Mouse (Mus musculus): ENCODE results near the gene Pum2. TPM values are rescaled to one million over a fixed set of nuclear protein-coding genes. Genes with fewer than 3 reads are reported as not detected.

Gene Pum2
- polyA plus RNA-seq, 1 experiment from 2014 or later, result 39.7 TPM

GRCm38 (mm10) chr12:8782565-8782964 lies 108.6 kb downstream of the Pum2 start:
- no peaks in the 10 kb centered on the region for H3K27me3 ChIP-seq (ENCODE audit: control insufficient read depth, insufficient read depth, low read length)
- H3K4me2 ChIP-seq (ENCODE audit: low read length), result no peak overlapping the region
- H3K4me1 ChIP-seq (ENCODE audit: control insufficient read depth in 2 of 2, insufficient read depth in 2 of 2, low read length in 2 of 2), result peaks cover 9 to 22% of the 10 kb centered on the region in 2 experiments
- H3K4me3 ChIP-seq (ENCODE audit: control insufficient read depth in 1 of 2, insufficient read depth in 1 of 2, low read depth in 1 of 2, low read length in 2 of 2), result no peak overlapping the region
- WGBS, result 82% methylated on average over 3 of the region's 3 CpGs
- no peak overlapping the region for H3K9ac ChIP-seq (ENCODE audit: low read length)
- no peak for ATAC-seq (ENCODE audit: insufficient number of reproducible peaks, insufficient read depth, low FRiP score, low read depth)
- no peaks in the 10 kb centered on the region for H3K36me3 ChIP-seq (ENCODE audit: control insufficient read depth, insufficient read depth, low read length)
- H3K27ac ChIP-seq (replicated peaks in 1 of 2; ENCODE audit: control insufficient read depth in 1 of 2, insufficient read depth in 1 of 2, low read depth in 2 of 2, low read length in 2 of 2), result no peak overlapping the region
- no peaks in the 10 kb centered on the region for H3K9me3 ChIP-seq (ENCODE audit: control insufficient read depth, low read length)

- Histone ChIP-seq H3K4me1 (ENCODE audit: control insufficient read depth in 2 of 2, insufficient read depth in 2 of 2, low read length in 2 of 2) (peaks cover 9 to 22% of the 10 kb centered on the region in 2 experiments), H3K4me3 (ENCODE audit: control insufficient read depth in 1 of 2, insufficient read depth in 1 of 2, low read depth in 1 of 2, low read length in 2 of 2) (no peak overlapping the region), H3K4me2 (ENCODE audit: low read length) (no peak overlapping the region), H3K9ac (ENCODE audit: low read length) (no peak overlapping the region), H3K36me3 (ENCODE audit: control insufficient read depth, insufficient read depth, low read length) (no peaks in the 10 kb centered on the region), H3K27ac (replicated peaks in 1 of 2; ENCODE audit: control insufficient read depth in 1 of 2, insufficient read depth in 1 of 2, low read depth in 2 of 2, low read length in 2 of 2) (no peak overlapping the region), H3K27me3 (ENCODE audit: control insufficient read depth, insufficient read depth, low read length) (no peaks in the 10 kb centered on the region), H3K9me3 (ENCODE audit: control insufficient read depth, low read length) (no peaks in the 10 kb centered on the region)
- WGBS, result 54% methylated on average over 9 of the region's 9 CpGs
- ATAC-seq (ENCODE audit: insufficient number of reproducible peaks, insufficient read depth, low FRiP score, low read depth), result no peak
Measured at GRCm38 (mm10) chr12:8784189-8784588, 110.3 kb downstream of the Pum2 start.

GRCm38 (mm10) chr12:8786476-8786875 lies 112.5 kb downstream of the Pum2 start:
- Histone ChIP-seq H3K4me3 (ENCODE audit: control insufficient read depth in 1 of 2, insufficient read depth in 1 of 2, low read depth in 1 of 2, low read length in 2 of 2) (no peak overlapping the region), H3K27ac (replicated peaks in 1 of 2; ENCODE audit: control insufficient read depth in 1 of 2, insufficient read depth in 1 of 2, low read depth in 2 of 2, low read length in 2 of 2) (no peak overlapping the region), H3K9me3 (ENCODE audit: control insufficient read depth, low read length) (no peaks in the 10 kb centered on the region), H3K9ac (ENCODE audit: low read length) (no peak overlapping the region), H3K36me3 (ENCODE audit: control insufficient read depth, insufficient read depth, low read length) (peaks cover 16% of the 10 kb centered on the region), H3K4me1 (ENCODE audit: control insufficient read depth in 2 of 2, insufficient read depth in 2 of 2, low read length in 2 of 2) (peaks cover 6 to 17% of the 10 kb centered on the region in 2 experiments), H3K4me2 (ENCODE audit: low read length) (no peak overlapping the region), H3K27me3 (ENCODE audit: control insufficient read depth, insufficient read depth, low read length) (no peaks in the 10 kb centered on the region)
- ATAC-seq (ENCODE audit: insufficient number of reproducible peaks, insufficient read depth, low FRiP score, low read depth), result no peak
- 75% methylated on average over 5 of the region's 5 CpGs for WGBS

GRCm38 (mm10) chr12:8786984-8787730 lies 113.2 kb downstream of the Pum2 start:
- Histone ChIP-seq H3K9ac (ENCODE audit: low read length) (no peak overlapping the region), H3K9me3 (ENCODE audit: control insufficient read depth, low read length) (no peaks in the 10 kb centered on the region), H3K27ac (replicated peaks in 1 of 2; ENCODE audit: control insufficient read depth in 1 of 2, insufficient read depth in 1 of 2, low read depth in 2 of 2, low read length in 2 of 2) (no peak overlapping the region), H3K36me3 (ENCODE audit: control insufficient read depth, insufficient read depth, low read length) (peaks cover 19% of the 10 kb centered on the region), H3K4me3 (ENCODE audit: control insufficient read depth in 1 of 2, insufficient read depth in 1 of 2, low read depth in 1 of 2, low read length in 2 of 2) (no peak overlapping the region), H3K4me1 (ENCODE audit: control insufficient read depth in 2 of 2, insufficient read depth in 2 of 2, low read length in 2 of 2) (peaks cover 3 to 11% of the 10 kb centered on the region in 2 experiments; a peak in 3 of 4 replicates), H3K27me3 (ENCODE audit: control insufficient read depth, insufficient read depth, low read length) (no peaks in the 10 kb centered on the region), H3K4me2 (ENCODE audit: low read length) (no peak overlapping the region)
- no peak for ATAC-seq (ENCODE audit: insufficient number of reproducible peaks, insufficient read depth, low FRiP score, low read depth)
- 89% methylated on average over 12 of the region's 12 CpGs for WGBS

GRCm38 (mm10) chr12:8788469-8788868 lies 114.5 kb downstream of the Pum2 start:
- H3K4me2 ChIP-seq (ENCODE audit: low read length), result no peak overlapping the region
- no peak overlapping the region for H3K27ac ChIP-seq (replicated peaks in 1 of 2; ENCODE audit: control insufficient read depth in 1 of 2, insufficient read depth in 1 of 2, low read depth in 2 of 2, low read length in 2 of 2)
- peaks cover 25% of the 10 kb centered on the region for H3K36me3 ChIP-seq (ENCODE audit: control insufficient read depth, insufficient read depth, low read length)
- peaks cover 3 to 7% of the 10 kb centered on the region in 2 experiments; a peak in 3 of 4 replicates for H3K4me1 ChIP-seq (ENCODE audit: control insufficient read depth in 2 of 2, insufficient read depth in 2 of 2, low read length in 2 of 2)
- H3K9me3 ChIP-seq (ENCODE audit: control insufficient read depth, low read length), result no peaks in the 10 kb centered on the region
- H3K4me3 ChIP-seq (ENCODE audit: control insufficient read depth in 1 of 2, insufficient read depth in 1 of 2, low read depth in 1 of 2, low read length in 2 of 2), result no peak overlapping the region
- ATAC-seq (ENCODE audit: insufficient number of reproducible peaks, insufficient read depth, low FRiP score, low read depth), result no peak
- 64% methylated on average over 3 of the region's 3 CpGs for WGBS
- no peak overlapping the region for H3K9ac ChIP-seq (ENCODE audit: low read length)
- H3K27me3 ChIP-seq (ENCODE audit: control insufficient read depth, insufficient read depth, low read length), result no peaks in the 10 kb centered on the region

GRCm38 (mm10) chr12:8790615-8791014 lies 116.7 kb downstream of the Pum2 start:
- no peak for ATAC-seq (ENCODE audit: insufficient number of reproducible peaks, insufficient read depth, low FRiP score, low read depth)
- WGBS, result 90% methylated on average over 12 of the region's 12 CpGs
- Histone ChIP-seq H3K27ac (replicated peaks in 1 of 2; ENCODE audit: control insufficient read depth in 1 of 2, insufficient read depth in 1 of 2, low read depth in 2 of 2, low read length in 2 of 2) (no peak overlapping the region), H3K9ac (ENCODE audit: low read length) (no peak overlapping the region), H3K4me1 (ENCODE audit: control insufficient read depth in 2 of 2, insufficient read depth in 2 of 2, low read length in 2 of 2) (peaks cover 0 to 1% of the 10 kb centered on the region in 2 experiments; a peak in 2 of 4 replicates), H3K4me2 (ENCODE audit: low read length) (no peak overlapping the region), H3K9me3 (ENCODE audit: control insufficient read depth, low read length) (no peaks in the 10 kb centered on the region), H3K36me3 (ENCODE audit: control insufficient read depth, insufficient read depth, low read length) (peaks cover 31% of the 10 kb centered on the region), H3K27me3 (ENCODE audit: control insufficient read depth, insufficient read depth, low read length) (no peaks in the 10 kb centered on the region), H3K4me3 (ENCODE audit: control insufficient read depth in 1 of 2, insufficient read depth in 1 of 2, low read depth in 1 of 2, low read length in 2 of 2) (no peak overlapping the region)

- 80% methylated on average over 2 of the region's 2 CpGs for WGBS
- Histone ChIP-seq H3K4me2 (ENCODE audit: low read length) (no peak overlapping the region), H3K9ac (ENCODE audit: low read length) (no peak overlapping the region), H3K27me3 (ENCODE audit: control insufficient read depth, insufficient read depth, low read length) (no peaks in the 10 kb centered on the region), H3K9me3 (ENCODE audit: control insufficient read depth, low read length) (no peaks in the 10 kb centered on the region), H3K4me1 (ENCODE audit: control insufficient read depth in 2 of 2, insufficient read depth in 2 of 2, low read length in 2 of 2) (peaks cover 0 to 2% of the 10 kb centered on the region in 2 experiments; a peak in 1 of 4 replicates), H3K4me3 (ENCODE audit: control insufficient read depth in 1 of 2, insufficient read depth in 1 of 2, low read depth in 1 of 2, low read length in 2 of 2) (no peak overlapping the region), H3K27ac (replicated peaks in 1 of 2; ENCODE audit: control insufficient read depth in 1 of 2, insufficient read depth in 1 of 2, low read depth in 2 of 2, low read length in 2 of 2) (no peak overlapping the region), H3K36me3 (ENCODE audit: control insufficient read depth, insufficient read depth, low read length) (peaks cover 31% of the 10 kb centered on the region)
- no peak; the same call in 1 of the 2 replicates for ATAC-seq (ENCODE audit: insufficient number of reproducible peaks, insufficient read depth, low FRiP score, low read depth)
Measured at GRCm38 (mm10) chr12:8793410-8794051, 119.6 kb downstream of the Pum2 start.
